In the genomic region with DNA sequence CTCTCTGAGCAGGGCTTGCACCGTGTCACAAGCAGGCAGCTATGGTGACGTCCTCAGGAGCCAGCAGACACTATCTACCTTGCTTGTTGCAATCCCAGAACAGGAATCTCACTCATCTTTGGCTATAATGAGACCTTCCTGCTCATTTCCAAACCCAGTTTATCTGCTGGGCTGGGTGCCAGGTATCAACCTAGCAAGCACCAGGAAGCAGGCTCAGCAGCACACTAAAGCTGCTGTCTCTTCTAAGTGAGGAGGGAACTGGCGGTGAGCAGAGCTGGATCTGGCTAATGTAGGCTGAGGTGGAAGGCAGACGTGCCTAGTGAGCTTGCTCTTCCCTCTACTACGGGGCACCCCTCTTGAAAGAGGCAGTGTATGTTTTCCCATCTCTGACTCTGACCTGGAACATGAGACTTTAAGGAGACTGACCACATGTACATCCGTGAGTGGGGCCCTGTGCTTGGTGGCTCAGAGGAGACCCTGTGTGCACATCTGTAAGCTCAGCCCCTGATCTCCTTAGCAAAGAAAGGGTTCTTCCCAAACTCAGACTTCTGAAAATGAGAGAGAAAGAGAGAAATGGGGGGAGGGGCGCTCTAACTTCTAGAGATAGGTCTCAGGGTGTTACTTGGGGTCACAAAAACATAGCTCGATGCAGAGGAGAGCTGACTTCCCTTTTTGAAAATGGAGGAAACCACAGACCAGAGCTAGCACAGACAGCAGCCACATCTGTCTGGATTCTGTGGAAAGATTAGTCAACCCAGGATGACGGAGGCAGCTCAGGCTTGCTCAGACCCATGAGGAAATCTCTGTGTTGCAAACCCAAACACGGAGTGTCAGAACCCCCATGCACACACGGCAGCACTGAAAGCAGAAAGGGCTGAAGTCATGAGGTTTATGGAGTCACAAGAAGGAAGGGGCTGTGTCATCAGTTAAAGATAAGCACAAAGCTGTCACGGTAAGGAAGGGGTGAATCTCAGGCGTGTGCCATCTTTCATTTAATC, we compare ENCODE assay signal across 9 mouse cellular contexts.
DNase-seq lines count a peak whose midpoint lies in the region; ATAC-seq lines count a peak whose summit lies in the region.
"Had no signal": no experiment of that assay in that cellular context is flagged by ENCODE, and none has a peak within 500 bp of the region (broad histone marks: within the 10 kb centered on the region; RNA-seq: fewer than 3 reads in every experiment).

No protein-coding gene starts in this region.

- H3K4me1 ChIP-seq in embryonic facial prominence, embryonic 14.5 days (ENCODE audit: control insufficient read depth, insufficient read depth, low read length), result peaks cover 8% of the 10 kb centered on the region; the same call in 1 of the 2 replicates
- peaks cover 8% of the 10 kb centered on the region; the same call in 1 of the 2 replicates for H3K4me1 ChIP-seq in embryonic facial prominence, embryonic 10.5 days
- peaks cover 15% of the 10 kb centered on the region; the same call in 1 of the 2 replicates for H3K4me1 ChIP-seq in embryonic facial prominence, embryonic 15.5 days
- peaks cover 6% of the 10 kb centered on the region for H3K4me1 ChIP-seq in lung, embryonic 16.5 days (replicated peaks; ENCODE audit: control insufficient read depth, insufficient read depth, low read length)

- WGBS in embryonic facial prominence, embryonic 14.5 days, result 65% methylated on average over 13 of the region's 13 CpGs
- WGBS in embryonic facial prominence, embryonic 10.5 days, result 79% methylated on average over 13 of the region's 13 CpGs
- WGBS in embryonic facial prominence, embryonic 15.5 days, result 64% methylated on average over 13 of the region's 13 CpGs
- 59% methylated on average over 13 of the region's 13 CpGs for WGBS in lung, embryonic 16.5 days

- H3K9me3 ChIP-seq in embryonic facial prominence, embryonic 14.5 days (ENCODE audit: control insufficient read depth, low read length), result no peaks in the 10 kb centered on the region
- no peaks in the 10 kb centered on the region for H3K9me3 ChIP-seq in embryonic facial prominence, embryonic 10.5 days
- H3K9me3 ChIP-seq in embryonic facial prominence, embryonic 15.5 days (replicated peaks), result no peaks in the 10 kb centered on the region
- no peaks in the 10 kb centered on the region for H3K9me3 ChIP-seq in lung, embryonic 16.5 days (ENCODE audit: control insufficient read depth, low read length)

- ATAC-seq in embryonic facial prominence, embryonic 14.5 days (ENCODE audit: low read depth), result peak; percentile 33; the same call in 1 of the 2 replicates
- ATAC-seq in embryonic facial prominence, embryonic 15.5 days (ENCODE audit: insufficient number of reproducible peaks, low FRiP score, low TSS enrichment, low read depth), result peak; percentile 36; the same call in 1 of the 2 replicates
- peak; percentile 24; the same call in 1 of the 2 replicates for ATAC-seq in lung, embryonic 16.5 days (ENCODE audit: low read depth)

- DNase-seq in embryonic facial prominence, embryonic 14.5 days (ENCODE audit: low spot score), result no peak
- no peak for DNase-seq in embryonic facial prominence, embryonic 10.5 days (ENCODE audit: low spot score)
- DNase-seq in 416B (ENCODE audit: low read depth), result peak; percentile 98
- peak; percentile 58 for DNase-seq in thymus, postnatal 14 days
- DNase-seq in embryo, embryonic 11 days, result no peak
- DNase-seq in cerebellum, adult 9-10 months, result no peak

- no peaks in the 10 kb centered on the region for H3K36me3 ChIP-seq in embryonic facial prominence, embryonic 14.5 days (ENCODE audit: control insufficient read depth, insufficient read depth, low read length)
- no peaks in the 10 kb centered on the region for H3K36me3 ChIP-seq in embryonic facial prominence, embryonic 10.5 days (replicated peaks)
- H3K36me3 ChIP-seq in embryonic facial prominence, embryonic 15.5 days, result no peaks in the 10 kb centered on the region
- no peaks in the 10 kb centered on the region for H3K36me3 ChIP-seq in lung, embryonic 16.5 days (ENCODE audit: control insufficient read depth, insufficient read depth, low read length)

- no peaks in the 10 kb centered on the region for H3K27me3 ChIP-seq in embryonic facial prominence, embryonic 14.5 days (replicated peaks; ENCODE audit: control insufficient read depth, insufficient read depth, low read length)
- no peaks in the 10 kb centered on the region for H3K27me3 ChIP-seq in embryonic facial prominence, embryonic 10.5 days (replicated peaks; ENCODE audit: low read depth, poor library complexity, severe bottlenecking)
- H3K27me3 ChIP-seq in embryonic facial prominence, embryonic 15.5 days, result no peaks in the 10 kb centered on the region
- no peaks in the 10 kb centered on the region for H3K27me3 ChIP-seq in lung, embryonic 16.5 days (ENCODE audit: control insufficient read depth, insufficient read depth, low read depth, low read length)

- H3K9ac ChIP-seq in embryonic facial prominence, embryonic 14.5 days (ENCODE audit: low read depth, low read length), result no peak overlapping the region
- H3K9ac ChIP-seq in embryonic facial prominence, embryonic 15.5 days, result no peak overlapping the region
- H3K9ac ChIP-seq in lung, embryonic 16.5 days (ENCODE audit: low read length), result peak overlapping the region; percentile 20; the same call in 1 of the 2 replicates

- H3K4me2 ChIP-seq in embryonic facial prominence, embryonic 14.5 days (ENCODE audit: low read depth, low read length), result no peak overlapping the region
- no peak overlapping the region for H3K4me2 ChIP-seq in embryonic facial prominence, embryonic 15.5 days (replicated peaks)
- H3K4me2 ChIP-seq in lung, embryonic 16.5 days (ENCODE audit: low read depth, low read length), result no peak overlapping the region

- H3K4me3 ChIP-seq in embryonic facial prominence, embryonic 14.5 days (ENCODE audit: low read depth, low read length), result no peak overlapping the region
- H3K4me3 ChIP-seq in embryonic facial prominence, embryonic 10.5 days, result no peak overlapping the region
- no peak overlapping the region for H3K4me3 ChIP-seq in embryonic facial prominence, embryonic 15.5 days (replicated peaks)
- H3K4me3 ChIP-seq in lung, embryonic 16.5 days (ENCODE audit: low read length), result no peak overlapping the region
- H3K4me3 ChIP-seq: myocyte had no signal

- no peak overlapping the region for H3K27ac ChIP-seq in embryonic facial prominence, embryonic 14.5 days (replicated peaks; ENCODE audit: low read depth, low read length)
- H3K27ac ChIP-seq in embryonic facial prominence, embryonic 10.5 days (replicated peaks), result no peak overlapping the region
- H3K27ac ChIP-seq in embryonic facial prominence, embryonic 15.5 days (replicated peaks), result no peak overlapping the region
- peak overlapping the region; percentile 22; the same call in 1 of the 2 replicates for H3K27ac ChIP-seq in lung, embryonic 16.5 days (ENCODE audit: low read length)

Comparison
In these comparisons a context has a peak if more than half of its experiments do, and no peak if none do; other contexts are left out.
1. DNase-seq: peak in 416B (single experiment) and thymus, postnatal 14 days (single experiment); none in embryonic facial prominence, embryonic 14.5 days (single experiment), embryonic facial prominence, embryonic 10.5 days (single experiment), embryo, embryonic 11 days (single experiment) and cerebellum, adult 9-10 months (single experiment).
2. Peak in every context shown above with its lines, with median percentiles within 50 percentile points of each other: ATAC-seq.